Mouse (Mus musculus): ENCODE data around the gene Ldha.
"Not testable (repeated sequence)": the region's sequence is repeated elsewhere in the genome, so short reads cannot be mapped to it uniquely, and the experiment has no call there.

Gene Ldha

DNA sequence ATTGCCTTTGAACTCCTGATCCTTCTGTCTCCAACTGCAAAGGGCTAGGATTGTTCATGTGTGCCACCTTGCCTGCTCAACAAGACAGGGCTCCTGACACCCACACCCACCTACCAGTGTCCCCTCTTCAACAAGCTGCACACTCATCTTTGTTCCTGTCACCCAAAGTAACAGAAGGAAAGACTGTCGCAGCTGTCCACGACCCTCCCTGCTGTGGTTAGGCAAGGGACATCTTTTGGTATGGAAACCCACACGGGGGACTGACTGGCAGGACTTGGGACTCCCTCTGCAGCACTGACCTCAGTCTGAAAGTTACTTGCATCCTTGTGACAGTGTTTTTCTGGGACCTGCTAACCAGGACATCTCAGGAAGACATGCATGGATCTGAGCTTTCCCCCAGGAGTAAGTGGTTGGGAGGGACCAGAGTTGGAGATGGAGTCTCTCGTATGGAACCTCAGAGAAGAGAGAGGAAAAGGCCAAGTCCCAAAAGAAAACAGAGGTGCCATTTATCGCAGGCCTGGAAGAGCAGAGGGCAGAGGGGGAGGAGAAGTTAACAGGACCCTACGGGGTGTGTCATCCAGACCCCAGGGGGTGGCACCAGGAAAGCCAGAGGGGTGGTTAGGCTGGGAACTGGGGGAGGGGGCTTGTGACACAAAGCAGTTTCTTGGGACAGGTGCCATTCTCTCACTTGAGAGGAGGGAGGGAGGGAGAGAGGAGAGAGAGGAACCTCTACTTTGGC lies at the start of gene Ldha:
TSS of gene Ldha (plus strand) at position 689 of the 739 bp plus-strand sequence.
- in situ Hi-C loops (cut with MboI): no loop called here

DNA sequence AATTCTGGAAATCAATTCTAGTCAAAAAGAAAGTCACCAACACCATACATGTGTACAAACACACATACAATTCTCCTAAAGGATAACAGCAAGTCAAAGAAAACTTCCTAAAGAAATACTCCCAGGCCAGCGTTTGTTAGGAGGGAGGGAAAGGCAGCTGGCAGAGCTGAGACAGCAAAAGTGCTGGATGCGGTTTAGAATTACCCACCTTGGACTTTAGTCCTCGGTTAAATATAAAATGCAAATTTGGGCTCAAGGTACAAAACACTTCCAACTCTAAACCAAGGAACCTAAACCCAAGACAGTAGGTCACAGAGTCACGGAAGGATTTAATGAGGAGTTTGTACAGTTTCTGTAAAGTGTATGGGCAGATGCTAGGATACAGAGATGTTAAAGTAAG lies 47.4 kb upstream of the Ldha start:
- in situ Hi-C loops (cut with MboI): no loop called here

DNA sequence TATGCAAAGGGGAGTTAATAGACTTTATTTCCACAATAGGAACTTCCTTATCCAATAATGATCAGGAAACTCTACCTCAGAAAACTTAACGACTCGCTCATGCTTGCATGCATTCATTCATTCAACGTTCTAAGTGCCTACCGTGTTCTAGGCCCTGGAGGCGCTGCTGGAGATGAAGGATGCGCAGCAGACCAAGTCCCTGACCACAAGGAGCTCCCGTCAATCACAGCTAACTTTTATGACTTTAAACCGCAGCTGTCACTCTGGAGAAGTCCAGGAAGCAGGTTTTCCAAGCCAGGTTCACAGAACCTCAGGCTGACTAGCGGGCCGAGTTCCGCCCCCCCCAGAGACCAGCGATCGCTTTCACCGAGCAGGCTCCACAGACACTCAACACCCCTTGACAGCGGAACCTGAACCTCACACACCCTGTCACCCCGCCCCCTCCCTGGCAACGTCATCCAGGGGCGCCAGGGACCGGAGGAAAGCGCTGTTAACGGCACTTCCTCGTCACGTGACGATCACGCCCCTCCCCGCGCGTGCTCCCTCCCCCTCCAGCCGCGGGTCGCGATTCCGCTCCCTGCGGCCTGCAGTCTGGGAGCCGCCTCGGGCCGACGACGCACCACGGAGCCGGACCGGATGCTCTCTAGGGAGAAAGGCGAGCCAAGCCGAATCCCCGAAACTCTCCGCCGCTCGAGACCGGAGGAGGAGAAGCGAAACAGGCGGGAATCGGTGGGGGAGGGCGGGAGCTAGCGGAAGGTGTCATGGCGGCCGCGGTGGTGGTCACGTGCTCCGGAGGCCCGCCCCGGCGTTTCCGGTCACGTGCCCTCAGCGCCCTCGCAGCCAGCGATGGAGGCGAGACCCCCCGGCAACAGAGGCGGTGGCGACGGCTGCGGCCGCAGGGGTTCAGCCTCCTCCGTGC lies 45.7 kb upstream of the Ldha start, which contains the start of the genes Hps5 and Gtf2h1:
TSS of gene Hps5 (minus strand) at position 778 of the 919 bp plus-strand sequence.
TSS of gene Gtf2h1 (plus strand) at position 817 of the 919 bp plus-strand sequence.
- in situ Hi-C loops (cut with MboI): no loop called here

DNA sequence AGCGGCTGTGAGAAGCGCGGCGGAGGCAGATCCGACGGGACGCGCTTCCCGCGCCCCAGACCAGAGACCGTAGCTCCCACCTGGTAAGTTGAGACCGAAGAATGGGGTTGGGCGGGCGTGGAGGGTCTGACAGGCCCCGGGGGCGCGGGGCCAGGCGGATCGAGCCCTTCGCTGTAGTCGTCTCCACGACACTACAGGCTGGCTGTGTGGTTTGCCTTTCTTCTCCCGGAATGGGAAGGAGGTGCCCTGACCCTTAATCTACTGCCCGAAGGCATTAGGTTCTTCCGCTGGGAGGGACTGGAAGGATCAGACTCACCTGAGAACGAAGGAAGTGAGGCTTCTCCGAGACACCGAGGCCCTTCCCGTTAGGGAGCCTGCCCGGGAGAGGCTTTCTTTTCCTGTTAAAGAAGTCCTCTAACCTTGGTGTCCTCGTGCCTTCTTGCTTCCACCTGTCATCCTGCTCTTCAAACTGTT lies 45.0 kb upstream of the Ldha start:
- in situ Hi-C loops (cut with MboI): no loop called here

DNA sequence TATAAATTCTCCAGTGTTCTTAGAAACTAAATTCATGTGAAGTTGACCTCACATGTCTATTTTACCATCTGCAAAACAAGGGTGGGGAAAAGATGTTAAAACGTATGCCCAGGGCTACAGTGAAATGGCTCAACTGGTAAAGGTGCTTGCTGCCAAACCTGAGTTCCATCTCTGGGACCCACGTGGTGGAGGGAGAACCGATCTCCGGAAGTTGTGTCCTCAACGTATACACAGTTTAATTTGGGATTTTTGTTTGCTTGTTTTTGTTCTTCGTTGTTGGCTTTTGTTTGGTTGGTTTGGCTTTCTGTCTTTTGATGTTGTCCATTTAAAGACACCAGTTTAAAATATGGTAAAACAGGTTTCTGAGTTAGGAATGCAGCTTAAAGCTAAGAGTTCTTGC lies 44.5 kb upstream of the Ldha start:
- in situ Hi-C loops (cut with MboI): no loop called here

GRCm38 (mm10) chr7:46810325-46810724 lies 30.9 kb upstream of the Ldha start:
- in situ Hi-C loops (cut with MboI): no loop called here

DNA sequence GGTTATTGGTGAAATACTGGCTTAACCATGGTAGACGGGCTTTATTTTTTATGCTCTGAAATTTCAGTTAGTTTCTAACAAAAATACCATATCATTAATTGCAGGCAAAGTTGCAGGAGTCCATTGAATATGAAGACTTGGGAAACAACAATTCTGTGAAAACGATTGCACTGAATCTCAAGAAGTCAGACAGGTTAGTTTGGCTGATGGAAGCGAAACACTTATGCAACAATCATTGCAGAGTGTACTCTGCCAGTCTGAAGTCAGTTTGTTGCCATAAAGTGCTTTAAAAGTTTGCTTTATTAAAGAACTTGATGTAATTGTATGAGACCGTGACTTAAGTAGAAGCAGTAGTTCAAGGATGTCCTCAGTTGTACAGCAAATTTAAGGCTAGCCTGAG lies 27.3 kb upstream of the Ldha start:
- in situ Hi-C loops (cut with MboI): no loop called here

- in situ Hi-C loops (cut with MboI): not testable (repeated sequence)
Observed at GRCm38 (mm10) chr7:46820876-46821632, 20.2 kb upstream of the Ldha start.

DNA sequence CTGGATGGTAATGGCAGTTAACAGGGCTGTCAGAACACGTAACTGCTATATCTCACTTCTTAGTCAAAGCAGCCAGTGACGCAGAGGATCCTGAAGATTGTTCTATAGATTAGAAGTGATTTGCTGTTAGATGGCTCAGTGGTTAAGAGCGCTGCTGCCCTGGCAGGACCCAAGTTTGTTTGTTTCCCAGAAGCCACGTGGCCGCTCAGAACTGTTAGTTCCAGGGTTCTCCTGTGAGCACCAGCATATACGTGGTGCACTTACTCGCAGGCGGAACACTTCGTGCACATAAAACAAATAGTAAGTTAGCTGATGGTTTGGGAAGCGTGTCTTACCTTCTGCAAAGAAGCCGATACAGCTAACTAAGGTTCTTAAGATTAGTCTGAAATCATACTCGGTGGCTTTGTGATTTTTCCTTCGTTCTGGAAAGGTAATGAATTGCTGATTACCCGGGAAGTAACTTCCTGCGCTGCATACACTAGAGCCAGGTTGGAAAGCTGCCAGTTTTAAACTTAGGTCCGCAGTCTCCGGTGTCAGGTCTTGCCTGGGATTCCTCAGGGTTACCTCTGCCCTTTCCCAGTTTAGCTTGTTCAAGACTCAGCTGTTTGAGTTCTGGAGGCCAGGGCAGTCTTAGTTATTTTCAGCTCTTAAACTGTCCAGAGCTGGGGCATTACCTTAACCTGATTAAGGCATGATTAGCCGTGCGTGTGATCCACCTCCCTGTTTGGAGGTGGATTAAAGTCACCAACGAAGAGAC lies 14.1 kb upstream of the Ldha start:
- in situ Hi-C loops (cut with MboI): no loop called here

DNA sequence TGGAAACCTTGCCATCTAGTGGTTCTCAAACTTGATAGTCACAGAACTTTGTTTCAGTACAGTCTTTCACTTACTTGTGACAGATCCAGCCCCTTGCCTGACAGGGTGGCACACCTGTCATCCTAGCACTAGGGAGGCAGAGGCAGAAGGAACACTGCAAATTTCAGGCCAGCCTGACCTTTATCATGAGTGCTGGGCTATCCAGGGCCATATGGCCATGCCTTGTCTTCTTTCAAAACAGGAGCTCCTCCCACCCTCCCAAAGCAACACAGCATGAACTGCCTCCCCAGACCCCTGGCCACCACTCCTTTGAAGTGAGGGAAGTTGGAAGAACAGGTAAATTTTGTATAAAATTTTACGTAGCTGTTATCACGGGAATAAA lies 13.5 kb upstream of the Ldha start:
- in situ Hi-C loops (cut with MboI): no loop called here

DNA sequence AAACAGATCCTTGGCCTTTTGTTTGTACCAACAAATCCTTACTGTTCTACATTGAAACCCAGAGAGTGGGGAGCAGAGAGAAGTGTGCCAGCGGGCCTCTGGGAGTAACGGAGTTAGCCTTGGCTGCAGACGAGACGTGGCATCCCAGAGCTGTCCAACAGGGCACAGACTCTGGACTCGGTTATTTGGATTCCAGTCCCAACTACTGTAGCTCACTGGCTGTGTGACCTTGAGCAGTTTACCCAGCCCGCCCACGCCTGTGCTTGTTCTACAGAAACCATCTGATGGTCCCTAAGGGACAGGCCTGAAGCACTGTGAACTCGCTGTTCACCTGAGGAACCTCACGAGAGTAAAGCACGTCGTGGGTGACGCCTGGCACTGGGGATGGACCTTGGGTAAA lies 11.4 kb upstream of the Ldha start:
- in situ Hi-C loops (cut with MboI): no loop called here

GRCm38 (mm10) chr7:46830799-46831590 lies 10.3 kb upstream of the Ldha start:
- in situ Hi-C loops (cut with MboI): no loop called here

- in situ Hi-C loops (cut with MboI): no loop called here
Observed at GRCm38 (mm10) chr7:46831693-46832092, 9.6 kb upstream of the Ldha start.

GRCm38 (mm10) chr7:46832112-46832810 lies 9.0 kb upstream of the Ldha start:
- in situ Hi-C loops (cut with MboI): not testable (repeated sequence)

DNA sequence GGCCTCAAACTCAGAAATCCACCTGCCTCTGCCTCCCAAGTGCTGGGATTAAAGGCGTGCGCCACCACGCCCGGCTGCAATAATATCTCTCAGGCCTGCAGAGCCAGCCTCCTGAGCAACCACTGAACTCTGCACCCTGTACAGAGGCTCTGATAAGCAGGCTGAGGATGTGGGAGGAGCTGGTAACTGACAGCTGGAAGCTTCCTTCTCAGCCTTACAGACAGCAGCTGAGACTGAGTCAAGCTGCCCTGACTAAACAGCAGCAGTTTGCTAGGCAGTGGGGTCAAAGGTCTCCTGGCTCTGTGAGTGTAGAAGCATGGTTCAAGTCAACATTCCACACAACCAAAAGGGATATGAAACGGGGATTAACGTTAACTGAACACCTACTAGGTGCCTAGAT lies 8.0 kb upstream of the Ldha start:
- in situ Hi-C loops (cut with MboI): no loop called here

- in situ Hi-C loops (cut with MboI): no loop called here
Observed at GRCm38 (mm10) chr7:46833670-46834255, 7.5 kb upstream of the Ldha start.

GRCm38 (mm10) chr7:46834994-46835610 lies 6.2 kb upstream of the Ldha start:
- in situ Hi-C loops (cut with MboI): no loop called here

DNA sequence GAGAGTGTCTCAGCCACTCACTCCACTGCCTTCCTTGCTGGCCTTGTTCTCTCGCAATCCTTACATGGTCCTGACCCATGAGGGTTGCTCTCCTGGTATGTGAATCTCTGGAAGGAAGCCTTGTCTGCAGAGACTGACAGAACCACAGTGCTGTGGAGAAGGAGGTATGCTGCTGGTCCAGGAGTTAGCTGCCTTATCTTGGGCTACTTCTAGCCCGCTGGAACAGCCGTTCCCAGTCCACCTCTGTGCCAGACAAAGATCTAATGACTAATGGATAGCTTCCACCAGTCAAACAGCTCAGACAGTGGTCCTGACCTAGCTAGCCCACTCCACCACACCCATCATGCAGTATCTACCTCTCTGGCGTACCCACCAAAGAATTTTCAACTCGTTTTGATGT lies 4.9 kb upstream of the Ldha start:
- in situ Hi-C loops (cut with MboI): no loop called here

DNA sequence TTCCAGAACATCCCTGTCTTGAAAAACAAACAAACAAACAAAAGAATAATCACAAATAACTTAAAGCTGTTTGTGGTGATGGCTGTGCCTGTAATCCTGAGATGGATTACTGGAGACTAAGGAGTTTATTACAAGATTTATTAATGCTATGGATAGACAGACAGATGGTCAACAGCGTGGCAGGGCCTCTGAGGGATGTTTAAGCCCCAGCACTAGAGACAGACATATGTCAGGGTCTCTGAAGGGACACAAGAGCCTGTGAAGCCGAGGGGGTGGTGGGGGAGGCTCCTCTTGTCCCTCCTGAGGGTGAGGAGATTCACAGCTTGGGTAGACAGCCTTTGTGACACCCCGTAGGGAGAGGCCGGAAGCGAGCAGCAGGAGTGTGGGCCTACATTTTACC lies 4.2 kb upstream of the Ldha start:
- in situ Hi-C loops (cut with MboI): no loop called here

Data from mature B cell (primary cell).